Mouse (Mus musculus) adipocyte (in vitro differentiated cells): ENCODE results near the gene Ccn6.
"Not testable (repeated sequence)": the region's sequence is repeated elsewhere in the genome, so short reads cannot be mapped to it uniquely, and the experiment has no call there.

Experiments used
- DNase-seq: peaks from one replicate; pipeline ENCODE4 v3.0.0-alpha.2; 2016; ENCODE audit warnings: low spot score

Gene Ccn6

GRCm38 (mm10) chr10:39163694-39164093, at the start of gene Ccn6:
Gene Ccn6, minus strand, starts transcription at chr10:39163794.
- DNase-seq, result no peak

GRCm38 (mm10) chr10:39210031-39210430, 46.4 kb upstream of the Ccn6 start:
- DNase-seq, result no peak

DNA sequence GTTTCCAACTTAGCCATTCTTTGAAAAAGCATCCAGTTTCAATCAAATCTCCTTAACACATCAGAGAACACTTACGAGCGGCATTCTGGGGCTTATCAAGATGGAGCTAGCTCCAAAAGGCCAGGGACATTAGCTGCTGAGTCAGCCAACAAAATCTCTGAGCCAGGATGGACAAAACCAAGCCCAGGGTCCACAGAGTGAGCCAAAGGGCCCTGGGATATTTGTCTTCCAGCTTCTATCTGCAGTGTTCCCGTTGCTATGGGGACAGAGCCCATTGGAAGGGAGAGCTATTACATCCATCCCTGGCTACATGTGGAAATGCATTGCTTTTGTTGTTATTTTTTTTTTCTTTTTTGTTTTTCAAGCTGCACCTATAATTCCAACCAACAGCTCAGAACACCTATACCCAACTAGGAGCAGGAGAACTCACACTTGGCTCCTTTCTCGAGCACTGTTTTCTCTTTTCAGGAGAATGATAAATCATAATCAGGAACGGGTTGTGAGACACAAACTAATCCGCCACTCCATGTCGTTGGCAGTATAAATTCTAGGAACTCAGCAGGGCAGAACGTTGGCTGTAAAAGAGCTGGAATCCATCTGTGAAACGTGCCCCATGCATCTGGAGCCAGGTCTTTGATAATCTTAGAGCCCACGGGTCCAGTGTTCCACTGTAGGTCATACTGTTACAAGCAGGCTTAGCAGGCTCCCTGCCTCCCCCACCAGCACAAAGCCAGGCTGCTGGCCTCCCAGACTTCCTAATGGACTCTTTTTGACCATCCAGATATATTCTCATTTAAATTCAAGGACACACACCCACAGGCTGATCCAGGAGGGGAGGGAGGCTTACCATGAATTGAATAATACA, 45.8 kb upstream of the Ccn6 start:
- DNase-seq, result no peak

GRCm38 (mm10) chr10:39208712-39209111, 45.1 kb upstream of the Ccn6 start:
- no peak for DNase-seq

DNA sequence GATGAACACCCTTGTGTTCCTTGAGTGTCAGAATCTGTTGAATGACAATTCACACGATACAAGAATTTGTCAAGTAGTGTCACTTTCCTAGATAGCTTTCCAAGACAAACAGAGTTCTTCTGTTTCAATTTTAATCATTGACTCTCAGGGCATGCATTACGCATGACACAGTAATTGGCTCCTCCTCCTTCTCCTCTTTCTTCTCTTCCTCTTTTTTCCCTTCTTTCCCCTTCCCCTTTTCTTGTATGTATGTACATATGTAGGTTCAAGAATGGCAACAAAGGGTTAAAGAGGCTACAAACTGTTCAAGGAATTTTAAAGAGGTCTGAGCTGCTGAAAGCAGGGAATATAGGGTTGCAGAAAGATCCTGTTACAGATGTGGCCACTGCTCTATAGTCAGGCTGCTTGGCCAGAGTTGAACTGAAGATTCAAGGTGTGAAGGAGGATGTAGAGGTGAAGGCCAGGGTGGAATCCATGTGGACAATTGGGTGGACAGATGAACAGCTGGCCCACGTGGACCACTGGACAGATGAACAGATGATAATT, 43.8 kb upstream of the Ccn6 start:
- no peak for DNase-seq

DNA sequence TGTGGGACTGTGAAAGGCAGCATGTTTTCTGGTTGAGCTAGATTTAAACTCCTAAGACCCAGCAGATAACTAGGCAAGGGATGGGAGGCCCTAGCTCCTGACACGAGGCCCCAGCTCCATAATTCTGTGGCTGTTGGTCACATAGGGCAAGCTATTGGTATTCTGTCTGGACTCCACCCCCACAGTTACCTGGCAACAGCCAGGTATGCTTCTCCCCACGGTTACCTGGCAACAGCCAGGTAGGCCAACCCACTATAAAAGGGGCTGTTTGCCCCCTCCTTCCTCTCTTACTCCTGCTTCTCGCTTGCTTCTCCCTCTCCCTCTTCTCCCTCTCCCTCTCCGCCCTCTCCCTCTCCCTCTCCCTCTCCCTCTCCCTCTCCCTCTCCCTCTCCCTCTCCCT, 38.9 kb upstream of the Ccn6 start:
- DNase-seq, result no peak

DNA sequence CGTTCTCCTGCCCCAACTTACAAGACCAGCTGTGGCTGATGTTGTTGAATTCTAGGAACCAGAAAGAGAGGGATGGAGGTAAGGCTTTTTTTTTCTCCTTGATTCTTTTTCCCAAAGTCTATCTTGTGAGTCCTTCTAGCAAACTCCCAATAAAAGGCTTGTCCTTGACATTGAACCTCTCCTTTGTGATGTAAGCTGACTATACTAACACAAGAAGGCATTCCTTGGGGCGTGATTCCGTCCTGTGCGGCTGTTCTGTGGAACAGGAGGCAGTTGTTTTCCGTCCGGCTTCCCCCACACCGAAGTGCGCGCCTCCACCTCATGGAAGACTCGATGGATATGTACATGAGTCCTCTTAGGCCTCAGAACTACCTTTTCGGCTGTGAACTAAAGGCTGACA, 34.6 kb upstream of the Ccn6 start:
- not testable (repeated sequence) for DNase-seq

- no peak for DNase-seq
Observed at GRCm38 (mm10) chr10:39192673-39193072, 29.1 kb upstream of the Ccn6 start.

DNA sequence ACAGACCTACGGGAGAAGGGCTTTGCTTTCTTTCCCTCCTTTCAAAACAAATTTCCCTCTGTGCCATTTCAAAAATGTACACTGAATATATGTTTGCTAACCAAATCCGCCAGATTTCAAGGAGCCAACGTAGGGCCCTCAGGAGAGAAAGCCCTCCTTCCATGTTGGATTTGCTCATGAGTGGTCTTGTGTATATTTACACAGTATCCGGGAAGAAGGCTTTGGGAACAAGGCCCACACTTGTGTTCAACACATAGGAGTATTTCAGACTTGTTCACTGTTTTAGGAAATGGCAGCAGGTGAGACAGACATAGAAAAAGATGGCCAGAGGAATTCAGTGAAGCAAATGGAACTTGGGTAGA, 21.9 kb upstream of the Ccn6 start:
- DNase-seq, result no peak

DNA sequence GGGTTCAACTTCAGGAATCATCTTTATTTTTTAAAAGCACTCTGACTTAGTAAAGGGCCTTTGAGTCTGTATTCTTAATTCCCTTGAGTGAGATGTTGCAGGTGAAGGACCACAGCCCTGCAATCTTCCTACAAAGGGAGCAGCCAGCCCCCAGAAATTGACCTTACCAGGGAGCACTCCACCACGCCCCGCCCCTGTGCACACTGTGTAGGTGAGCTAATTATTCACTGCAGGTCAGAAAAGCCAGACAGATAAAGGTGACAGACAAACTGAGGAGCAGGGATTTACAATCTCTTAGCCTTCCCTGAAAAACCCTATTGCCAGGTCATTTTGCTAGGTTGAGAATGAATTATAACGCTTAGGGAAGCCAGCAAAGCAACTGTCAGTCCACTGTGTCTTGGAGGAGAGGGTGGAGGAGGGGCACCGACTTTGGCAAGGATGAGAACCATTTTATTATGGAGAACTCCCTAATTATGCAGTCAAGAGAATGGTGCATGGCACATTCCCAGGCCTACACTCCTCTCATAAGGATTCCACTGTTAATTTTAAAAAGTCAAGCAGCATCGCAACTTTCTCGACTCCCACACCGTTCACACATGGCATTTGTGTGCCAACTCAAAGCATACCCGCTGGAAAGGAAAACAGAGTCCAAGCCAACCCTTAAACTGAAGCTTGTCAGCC, 21.4 kb upstream of the Ccn6 start:
- no peak for DNase-seq

DNA sequence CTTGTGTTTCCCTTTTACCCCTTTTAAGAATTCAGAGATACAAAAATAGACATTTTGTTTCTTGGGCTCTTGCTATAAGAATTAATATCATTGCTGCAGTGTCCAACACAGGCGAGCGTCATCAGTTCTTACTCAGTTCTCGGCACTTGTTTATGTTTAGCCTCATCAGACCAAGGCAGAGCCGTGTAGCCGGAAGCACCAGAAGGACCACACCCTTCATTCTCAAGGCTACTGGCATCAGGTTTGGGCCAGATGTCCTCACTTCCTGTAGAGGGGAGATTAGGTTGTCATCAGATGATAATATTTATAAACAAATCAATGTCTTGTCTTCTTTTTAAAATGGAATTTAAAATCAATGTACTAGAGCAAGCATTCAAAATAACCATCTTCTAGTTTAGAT, 13.4 kb upstream of the Ccn6 start:
- no peak for DNase-seq

DNA sequence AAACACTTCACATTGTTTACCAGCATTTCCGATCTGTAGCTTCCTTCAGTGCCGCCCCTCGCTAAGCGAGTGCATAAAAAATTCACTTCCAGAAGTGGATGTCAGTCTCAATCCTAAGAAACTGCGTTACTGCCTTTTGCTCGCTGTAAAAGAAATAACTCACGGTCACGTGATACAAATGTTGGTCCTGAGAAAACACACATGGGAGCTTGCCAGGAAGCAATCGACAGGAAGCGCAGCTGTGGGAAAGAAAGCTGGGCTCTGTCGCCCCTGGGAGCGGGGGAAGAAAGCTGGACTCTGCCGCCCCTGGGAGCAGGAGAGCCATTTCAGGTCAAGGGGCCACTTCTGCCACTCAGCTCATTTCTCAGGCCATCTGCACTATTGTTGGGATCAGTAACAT, 9.5 kb upstream of the Ccn6 start:
- no peak for DNase-seq

DNA sequence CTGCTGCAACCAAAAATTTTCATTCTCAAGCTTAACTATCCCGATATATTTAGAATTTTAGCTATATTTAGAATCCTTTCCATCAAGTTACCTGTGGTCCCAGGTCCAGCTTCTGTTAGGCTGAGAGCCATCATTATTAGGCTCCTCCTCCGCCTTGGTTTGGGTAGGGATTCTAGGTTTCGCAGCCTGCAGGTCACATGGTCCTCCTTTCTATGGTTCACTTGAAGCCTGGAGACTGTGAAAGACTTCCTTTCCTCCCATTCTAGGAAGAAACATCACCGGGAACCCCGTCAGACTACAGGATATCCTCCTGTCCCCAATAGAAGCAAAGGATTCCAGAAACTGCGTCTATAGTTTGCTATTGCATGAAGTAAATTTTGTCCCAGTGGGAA, 8.9 kb upstream of the Ccn6 start:
- DNase-seq, result no peak

DNA sequence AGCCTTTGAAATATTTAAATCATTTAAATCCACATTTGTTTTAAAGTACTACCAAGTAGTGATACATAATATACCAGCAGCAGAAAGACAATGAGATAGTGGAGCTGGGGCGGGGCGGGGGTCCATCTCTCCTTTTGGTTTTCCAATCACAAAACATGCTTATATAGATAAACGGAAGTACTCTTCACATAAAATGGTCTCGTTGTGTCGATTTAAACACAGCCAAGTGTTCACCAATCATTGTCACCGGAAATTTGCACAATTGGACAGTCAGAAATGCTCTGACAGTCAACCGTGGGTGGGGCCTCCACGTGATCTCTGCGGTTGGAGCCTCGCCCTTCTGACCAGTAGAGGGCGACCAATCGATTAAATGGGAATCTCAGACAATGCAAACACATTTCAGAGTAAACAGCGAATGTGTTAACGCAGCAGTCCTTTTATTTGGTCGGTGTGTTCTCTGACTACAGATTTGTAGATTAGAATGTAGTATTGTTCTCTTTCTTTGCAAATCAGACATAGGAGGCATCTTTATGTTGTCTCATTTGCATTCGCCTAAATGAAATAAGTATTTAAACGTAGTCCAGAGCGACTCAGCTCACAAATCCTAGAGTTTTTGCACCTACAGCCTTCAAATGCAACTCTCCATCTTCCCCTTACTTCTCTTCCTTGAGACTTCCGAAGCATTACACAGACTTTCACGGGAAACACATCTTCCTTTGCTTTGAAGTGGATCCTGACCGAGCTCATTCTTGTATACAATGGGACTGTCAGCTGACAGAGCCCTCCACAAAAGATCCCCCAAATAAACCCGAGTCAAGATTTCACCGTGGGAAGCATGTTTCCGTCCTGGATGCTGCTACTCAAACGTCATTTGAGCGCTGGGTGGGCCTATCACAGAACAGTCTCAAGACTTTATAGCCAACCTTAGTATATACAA, 8.3 kb upstream of the Ccn6 start:
- peak; percentile 93 for DNase-seq

DNA sequence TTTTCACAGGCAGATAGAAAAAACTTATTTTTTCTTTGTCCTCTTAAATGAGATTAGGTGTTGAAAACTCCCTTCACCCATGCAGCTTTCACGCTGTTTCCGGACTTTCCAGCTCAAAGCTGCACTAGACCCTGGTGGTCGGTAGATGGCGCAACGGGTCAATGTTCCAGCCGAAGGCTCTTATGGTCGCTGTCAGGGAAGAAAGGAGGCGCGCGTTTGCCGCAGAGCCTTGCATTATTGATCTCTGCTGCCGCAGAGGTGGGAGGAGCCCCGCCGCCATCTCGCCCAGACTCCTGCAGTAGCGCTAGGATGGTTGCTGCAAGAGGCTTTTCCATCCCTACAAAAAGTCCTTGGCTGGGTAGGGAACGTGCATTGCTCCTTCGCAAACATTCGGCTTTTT, 7.5 kb upstream of the Ccn6 start:
- DNase-seq, result peak; percentile 90

- DNase-seq, result no peak
Observed at GRCm38 (mm10) chr10:39170706-39171105, 7.1 kb upstream of the Ccn6 start.

DNA sequence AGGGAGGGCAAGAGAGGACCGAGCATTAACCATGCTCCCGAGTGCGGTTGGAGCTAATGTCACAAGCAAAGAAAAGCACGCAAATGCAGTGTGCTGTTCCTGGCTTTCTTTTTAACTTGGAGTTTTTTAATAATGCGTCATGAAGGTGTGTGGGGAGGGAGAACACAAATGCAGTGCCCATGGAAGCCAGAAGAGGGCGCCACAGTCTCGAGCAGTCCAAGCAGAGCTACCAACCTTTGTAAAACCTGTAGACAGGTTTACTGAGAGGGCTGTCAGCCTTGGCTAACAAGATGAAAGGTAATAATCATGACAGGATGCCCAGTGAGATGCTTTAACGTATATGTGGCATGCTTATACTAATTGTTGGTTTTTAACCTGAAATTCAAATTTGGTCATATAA, 6.6 kb upstream of the Ccn6 start:
- peak; percentile 47 for DNase-seq

DNA sequence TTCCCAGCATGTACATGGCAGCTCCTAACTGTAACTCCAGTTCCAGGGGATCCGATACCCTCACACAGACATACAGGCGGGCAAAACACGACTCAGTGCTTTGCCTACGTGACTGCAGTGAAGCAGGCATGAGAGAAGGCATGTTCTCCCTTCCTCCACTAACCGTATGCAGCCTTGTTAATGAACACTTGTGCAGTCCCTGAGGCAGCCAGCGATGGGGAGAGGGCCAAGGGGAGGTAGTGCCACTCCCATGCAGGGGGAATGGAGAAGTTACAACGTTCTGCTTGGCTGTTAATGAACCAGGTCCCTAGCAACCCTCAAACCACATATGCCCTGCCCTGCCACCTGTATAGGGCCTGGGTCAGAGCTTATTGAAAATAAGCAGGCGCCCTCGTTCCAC, 6.0 kb upstream of the Ccn6 start:
- DNase-seq, result no peak

- DNase-seq, result no peak
Observed at GRCm38 (mm10) chr10:39167611-39168010, 4.0 kb upstream of the Ccn6 start.

- DNase-seq, result no peak
Observed at GRCm38 (mm10) chr10:39165632-39166115, 2.1 kb upstream of the Ccn6 start.

GRCm38 (mm10) chr10:39162666-39163484, 719 bp downstream of the Ccn6 start:
- DNase-seq, result no peak
